Mouse (Mus musculus) ES-E14 (cell line): ENCODE measurements around the gene Tgfbr2. TPM values are rescaled to one million over a fixed set of nuclear protein-coding genes. Genes with fewer than 3 reads are reported as not detected.

Source experiments
- DNase-seq: peaks from one replicate; pipeline ENCODE4 v3.0.0-alpha.2; 2013; ENCODE audit warnings: low read depth, low spot score
- H3K27ac ChIP-seq: 2 replicates; pipeline ENCODE4 v1.5.1; 2012; ENCODE audit warnings: low read depth, mild to moderate bottlenecking, low read length, moderate library complexity, mixed read lengths; ENCODE audit not compliant: poor library complexity, insufficient read depth, severe bottlenecking
- H3K36me3 ChIP-seq: 2 replicates; pipeline ENCODE4 v1.6.1; 2012; ENCODE audit warnings: mild to moderate bottlenecking, low read length, moderate library complexity, mixed read lengths; ENCODE audit not compliant: control insufficient read depth, poor library complexity, insufficient read depth, severe bottlenecking
- H3K4me1 ChIP-seq, 2 experiments: fragments of 150-350 bp in 1 of 2; sonication (generic) in 1 of 2; 2 replicates each; pipeline ENCODE4 v1.6.1; 2012; ENCODE audit warnings: low read length in 2 of 2, mild to moderate bottlenecking in 1 of 2, mixed read lengths in 1 of 2; ENCODE audit not compliant: control insufficient read depth in 2 of 2, insufficient read depth in 2 of 2, poor library complexity in 1 of 2
- H3K4me3 ChIP-seq, 2 experiments: fragments of 150-350 bp in 1 of 2; sonication (generic) in 1 of 2; 2 replicates each; pipeline ENCODE4 v1.5.1; 2012; ENCODE audit warnings: low read length in 2 of 2, low read depth in 1 of 2, mild to moderate bottlenecking in 1 of 2, mixed read lengths in 1 of 2; ENCODE audit not compliant: insufficient read depth in 1 of 2, poor library complexity in 1 of 2, severe bottlenecking in 1 of 2
- H3K9ac ChIP-seq: 2 replicates; pipeline ENCODE4 v1.6.1; 2012; ENCODE audit warnings: low read depth, mild to moderate bottlenecking, low read length, mixed read lengths; ENCODE audit not compliant: poor library complexity, insufficient read depth, severe bottlenecking
- H3K9me3 ChIP-seq: fragments of 150-350 bp; sonication (generic); 2 replicates; pipeline ENCODE4 v1.6.1; 2012; ENCODE audit warnings: low read depth, mild to moderate bottlenecking, low read length; ENCODE audit not compliant: control insufficient read depth, insufficient read depth
- CHD2 ChIP-seq: IDR thresholded peaks from 2 replicates; pipeline ENCODE4 v1.6.1; 2014; ENCODE audit warnings: mild to moderate bottlenecking, low read depth, low read length, inconsistent platforms
- HCFC1 ChIP-seq: IDR thresholded peaks from 2 replicates; pipeline ENCODE4 v1.6.1; 2012; ENCODE audit warnings: low read length, inconsistent platforms, borderline replicate concordance; ENCODE audit not compliant: insufficient read depth
- MAFK ChIP-seq: IDR thresholded peaks from 2 replicates; pipeline ENCODE4 v1.6.1; 2014; ENCODE audit warnings: mild to moderate bottlenecking, low read depth, low read length, inconsistent platforms; ENCODE audit not compliant: insufficient read depth
- ZC3H11A ChIP-seq: IDR thresholded peaks from 2 replicates; pipeline ENCODE4 v1.6.1; 2012; ENCODE audit warnings: low read depth, mild to moderate bottlenecking, inconsistent platforms, low read length, borderline replicate concordance
- ZNF384 ChIP-seq: IDR thresholded peaks from 2 replicates; pipeline ENCODE4 v1.6.1; 2012; ENCODE audit warnings: low read depth, low read length, inconsistent platforms
- in situ Hi-C, 2 experiments: fragments of 600-800 bp; cut with MboI; formaldehyde crosslinking; loops; one replicate each; pipeline ENCODE4 v1.15.1; 2025; ENCODE audit warnings: low sequenced_read_pairs in 2 of 2, inconsistent platforms in 1 of 2; ENCODE audit not compliant: unreplicated experiment in 2 of 2
- total RNA-seq: library from RNA; depleted of rRNA; stranded (reverse); fragments of 300-350 nt; gene quantifications from 2 replicates; pipeline ENCODE4 v1.2.3, GENCODE M21; 2012

Gene Tgfbr2
- total RNA-seq, 1 experiment = 5.1 TPM

DNA sequence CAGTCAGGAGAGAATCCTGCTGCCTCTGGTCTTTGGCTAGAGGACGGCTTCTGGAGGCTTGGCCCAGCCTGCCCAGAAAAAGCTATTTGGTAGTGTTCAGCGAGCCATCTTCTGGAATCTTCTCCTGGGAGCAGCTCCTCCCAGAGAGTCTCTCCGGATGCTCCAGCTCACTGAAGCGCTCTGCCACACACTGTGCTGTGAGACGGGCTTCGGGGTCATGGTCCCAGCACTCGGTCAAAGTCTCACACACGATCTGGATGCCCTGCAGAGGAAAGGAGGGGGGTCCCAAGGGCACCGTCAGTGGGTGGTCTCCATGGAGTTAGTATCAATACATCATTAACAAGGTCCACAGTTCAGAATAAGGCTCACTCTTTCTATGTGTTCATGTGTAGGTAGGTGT is 84.9 kb downstream of the Tgfbr2 start:
- no peaks in the 10 kb centered on the region for H3K36me3 ChIP-seq
- H3K4me3 ChIP-seq = no peak overlapping the region
- no peaks in the 10 kb centered on the region for H3K9me3 ChIP-seq
- no peak for DNase-seq
- no peaks in the 10 kb centered on the region for H3K4me1 ChIP-seq
- no peak overlapping the region for H3K27ac ChIP-seq
- TF ChIP-seq ZC3H11A (no peak), HCFC1 (no peak), MAFK (no peak), ZNF384 (no peak), CHD2 (no peak)
- in situ Hi-C loops = no loop called here
- no peak overlapping the region for H3K9ac ChIP-seq

- Histone ChIP-seq H3K27ac (no peak overlapping the region), H3K4me1 (0 out of 4 replicates have a peak, but pooled peaks cover 0 to 2% of the 10 kb centered on the region in 2 experiments), H3K4me3 (no peak overlapping the region), H3K9me3 (no peaks in the 10 kb centered on the region), H3K36me3 (no peaks in the 10 kb centered on the region), H3K9ac (no peak overlapping the region)
- in situ Hi-C loops = no loop called here
- no peak for TF ChIP-seq ZC3H11A
- no peak for TF ChIP-seq ZNF384
- no peak for TF ChIP-seq MAFK
- TF ChIP-seq CHD2 = no peak
- no peak for TF ChIP-seq HCFC1
- DNase-seq = no peak
These were observed 86.2 kb downstream of the Tgfbr2 start for GRCm38 (mm10) chr9:116088912-116089311.

DNA sequence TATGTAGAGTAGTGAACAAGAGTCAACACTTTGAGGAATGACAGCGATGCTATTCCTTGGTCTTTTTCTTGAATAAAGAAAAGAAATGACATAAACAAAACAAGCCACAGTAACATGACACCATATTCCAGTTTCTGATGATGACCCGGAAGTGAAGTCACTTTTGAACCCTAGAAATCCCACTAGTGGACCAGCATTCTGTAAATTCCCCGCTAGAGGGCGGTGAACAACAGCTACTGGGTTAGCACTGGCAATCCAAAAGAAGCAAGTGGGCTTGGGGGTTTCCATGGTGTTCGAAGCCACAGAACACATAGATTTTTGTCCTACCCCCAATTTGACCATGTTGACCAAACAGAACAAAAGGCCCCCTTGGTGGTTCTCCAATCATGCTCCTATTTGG is 87.3 kb downstream of the Tgfbr2 start:
- TF ChIP-seq CHD2 (no peak), ZNF384 (no peak), ZC3H11A (peak; percentile 36; the same call in 1 of the 2 replicates), MAFK (no peak), HCFC1 (no peak)
- 0 out of 4 replicates have a peak, but pooled peaks cover 0 to 2% of the 10 kb centered on the region in 2 experiments for H3K4me1 ChIP-seq
- no peak overlapping the region for H3K27ac ChIP-seq
- no peaks in the 10 kb centered on the region for H3K36me3 ChIP-seq
- in situ Hi-C loops = no loop called here
- DNase-seq = peak; percentile 76
- no peaks in the 10 kb centered on the region for H3K9me3 ChIP-seq
- no peak overlapping the region for H3K4me3 ChIP-seq
- H3K9ac ChIP-seq = no peak overlapping the region

DNA sequence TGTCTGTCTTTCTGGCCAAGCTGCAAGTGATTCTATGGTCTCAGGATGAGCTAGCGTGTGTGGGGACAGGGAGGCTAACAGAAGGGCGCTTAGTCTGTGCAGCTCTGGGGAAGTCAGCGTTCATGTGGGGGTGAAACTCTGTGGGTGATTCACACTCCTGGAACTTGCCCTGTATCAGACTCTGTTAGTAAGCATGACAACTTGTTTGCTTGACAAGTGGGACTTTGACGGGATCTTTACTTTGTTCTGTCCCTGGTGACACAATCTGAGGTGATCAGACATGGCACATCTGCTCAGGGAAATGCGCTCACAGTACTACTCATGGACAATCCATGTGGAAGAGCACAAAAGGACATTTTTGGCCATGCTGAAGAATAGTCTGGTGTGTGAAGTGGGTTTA is 87.9 kb downstream of the Tgfbr2 start:
- no peaks in the 10 kb centered on the region for H3K36me3 ChIP-seq
- no peak overlapping the region for H3K9ac ChIP-seq
- in situ Hi-C loops = no loop called here
- H3K4me3 ChIP-seq = no peak overlapping the region
- no peak overlapping the region for H3K27ac ChIP-seq
- TF ChIP-seq HCFC1 (no peak), ZNF384 (no peak), ZC3H11A (no peak), MAFK (no peak), CHD2 (no peak)
- H3K4me1 ChIP-seq = 0 out of 4 replicates have a peak, but pooled peaks cover 0 to 2% of the 10 kb centered on the region in 2 experiments
- H3K9me3 ChIP-seq = no peaks in the 10 kb centered on the region
- no peak for DNase-seq

DNA sequence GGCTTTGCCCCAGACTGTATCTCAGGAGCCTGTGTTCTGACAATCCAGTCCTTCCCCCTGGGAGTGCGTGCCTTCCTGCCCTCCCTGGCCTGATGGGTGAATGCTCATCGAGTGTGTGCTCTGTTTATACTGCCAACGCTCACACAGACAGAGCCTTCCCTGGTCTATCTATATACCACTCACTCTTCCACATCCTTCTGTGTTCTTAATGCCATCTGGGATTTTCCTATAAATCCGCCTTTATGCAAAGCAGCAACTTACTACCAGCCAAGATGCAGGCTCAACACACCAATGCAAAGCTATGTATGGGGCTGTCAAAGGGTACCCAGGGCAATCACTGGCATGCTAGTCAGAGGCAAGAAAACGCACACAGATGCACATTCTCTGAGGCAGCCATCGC is 89.2 kb downstream of the Tgfbr2 start:
- in situ Hi-C loops = no loop called here
- H3K9me3 ChIP-seq = no peaks in the 10 kb centered on the region
- no peak for DNase-seq
- no peak overlapping the region for H3K4me3 ChIP-seq
- no peaks in the 10 kb centered on the region for H3K36me3 ChIP-seq
- H3K27ac ChIP-seq = no peak overlapping the region
- TF ChIP-seq HCFC1 = no peak
- TF ChIP-seq CHD2 = no peak
- TF ChIP-seq ZNF384 = no peak
- no peak for TF ChIP-seq MAFK
- no peak for TF ChIP-seq ZC3H11A
- no peak overlapping the region for H3K9ac ChIP-seq
- 0 out of 4 replicates have a peak, but pooled peaks cover 0 to 2% of the 10 kb centered on the region in 2 experiments for H3K4me1 ChIP-seq
